Comparison of ENCODE assay signal across 20 mouse cellular contexts in genomic region chr8:126756300-126757097, GRCm38 (mm10).
A peak's percentile ranks its signal among the peaks of the same experiment; 100 is the strongest.
DNase-seq lines count a peak whose midpoint lies in the region; ATAC-seq and TF ChIP-seq lines count a peak whose summit lies in the region.
"Had no signal": no experiment of that assay in that cellular context is flagged by ENCODE, and none has a peak within 500 bp of the region (broad histone marks: within the 10 kb centered on the region; RNA-seq: fewer than 3 reads in every experiment).

No protein-coding gene starts in this region.

- ATAC-seq in monocyte, adult 5-6 weeks (replicated peaks; ENCODE audit: insufficient number of reproducible peaks, low FRiP score, low TSS enrichment, poor library complexity, severe bottlenecking) = no peak
- ATAC-seq: forebrain, embryonic 15.5 days; hindbrain, postnatal 0 days had no signal

- intact Hi-C loops in heart, adult 2 months (cut with DNase I) = loop anchor here (2.0 to 5.0 kb wide), 2 partner anchors 16 to 161 kb away; no protein-coding TSS in a partner anchor
- intact Hi-C loops in heart, postnatal 14 days (cut with DNase I) = no loop called here

- peaks cover 18% of the 10 kb centered on the region for H3K4me1 ChIP-seq in heart, adult 2 months (ENCODE audit: control insufficient read depth, insufficient read depth, low read length)

- WGBS in heart, adult 2 months = 90% methylated on average over 8 of the region's 8 CpGs

- no peaks in the 10 kb centered on the region for H3K79me2 ChIP-seq in heart, adult 2 months (replicated peaks; ENCODE audit: control insufficient read depth, insufficient read depth, low read length)

- no peak overlapping the region for H3K9ac ChIP-seq in heart, adult 2 months (ENCODE audit: low read depth, low read length)
- H3K9ac ChIP-seq: forebrain, embryonic 15.5 days; heart, embryonic 12.5 days; lung, embryonic 14.5 days had no signal

- peak overlapping the region; percentile 39 for H3K27ac ChIP-seq in heart, adult 2 months
- H3K27ac ChIP-seq: forebrain, embryonic 15.5 days had no signal

- no peak for TF ChIP-seq EP300 in heart, adult 2 months (IDR thresholded peaks at IDR 0.05; ENCODE audit: insufficient read depth, low read depth, low read length)

- H3K27me3 ChIP-seq in heart, adult 2 months (ENCODE audit: control insufficient read depth, insufficient read depth, low read length) = no peaks in the 10 kb centered on the region
- H3K27me3 ChIP-seq: forebrain, embryonic 15.5 days; heart, embryonic 12.5 days had no signal

- TF ChIP-seq POLR2A in heart, adult 2 months (IDR thresholded peaks at IDR 0.05; ENCODE audit: insufficient read depth, low read depth, low read length) = no peak

- no peak for TF ChIP-seq CTCF in heart, adult 2 months (IDR thresholded peaks at IDR 0.05)

- no peak overlapping the region for H3K4me3 ChIP-seq in heart, adult 2 months
- H3K4me3 ChIP-seq: forebrain, embryonic 15.5 days; heart, embryonic 12.5 days had no signal

- peaks cover 10% of the 10 kb centered on the region for H3K36me3 ChIP-seq in heart, adult 2 months (ENCODE audit: control insufficient read depth, insufficient read depth, low read length)
- H3K36me3 ChIP-seq: forebrain, embryonic 15.5 days; G1E; heart, embryonic 12.5 days had no signal

- peak in 1 of 2 experiments; percentile 36 for DNase-seq in heart, adult 2 months
- DNase-seq in heart, postnatal 14 days = no peak
- DNase-seq in lung, postnatal 14 days = peak; percentile 34
- no peak for DNase-seq in lung, postnatal 4 days
- peak; percentile 44 for DNase-seq in ZHBTc4 (ENCODE audit: low read depth, low spot score)
- peak; percentile 67 for DNase-seq in lung, postnatal 36 days
- no peak for DNase-seq in right cerebral cortex, postnatal 4 days
- DNase-seq: adrenal gland, adult 8-10 months; cerebellum, adult 18-20 months; heart, postnatal 4 days; kidney, adult 11 months; kidney, postnatal 14 days; lung, embryonic 14.5 days; right cerebral cortex, postnatal 14 days; thymus, adult 2 months had no signal

Comparison
In these comparisons a context has a peak if more than half of its experiments do, and no peak if none do; other contexts are left out.
1. DNase-seq: peak in lung, postnatal 14 days (single experiment), ZHBTc4 (single experiment) and lung, postnatal 36 days (single experiment); none in heart, postnatal 14 days (0 of 2), lung, postnatal 4 days (0 of 2) and right cerebral cortex, postnatal 4 days (single experiment).